Mouse (Mus musculus): ENCODE data around the gene Zfp459. TPM values are rescaled to one million over a fixed set of nuclear protein-coding genes. Genes with fewer than 3 reads are reported as not detected.
"Not testable (repeated sequence)": the region's sequence is repeated elsewhere in the genome, so short reads cannot be mapped to it uniquely, and the experiment has no call there.

Gene Zfp459
- polyA plus RNA-seq, 1 experiment from 2014 or later = 1.1 TPM

DNA sequence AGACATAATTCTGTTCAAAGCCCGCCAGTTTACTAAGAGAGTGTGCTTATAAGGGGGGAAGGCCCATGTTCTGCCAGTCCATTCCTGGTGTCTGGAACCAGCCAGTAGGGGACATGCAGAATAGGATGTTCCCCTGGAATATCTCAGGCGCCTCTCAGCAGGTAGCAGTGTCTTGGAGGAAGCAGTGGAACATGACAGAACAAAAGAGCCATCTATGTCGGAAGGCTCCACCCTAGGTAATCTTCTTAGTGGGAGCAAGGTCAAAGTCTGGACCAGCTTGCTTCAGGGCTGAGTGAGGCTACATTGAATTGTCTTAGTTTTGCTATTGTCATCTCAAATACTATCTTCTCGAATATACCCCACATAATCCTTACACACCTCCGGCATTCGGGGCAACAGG, 5.5 kb downstream of the Zfp459 start:
- no peaks in the 10 kb centered on the region for H3K9me3 ChIP-seq (replicated peaks)
- H3K4me1 ChIP-seq = peaks cover under 1% of the 10 kb centered on the region; the same call in 1 of the 2 replicates
- no peak overlapping the region for H3K4me3 ChIP-seq (replicated peaks)
- ATAC-seq (replicated peaks; ENCODE audit: low FRiP score) = no peak
- no peaks in the 10 kb centered on the region for H3K27me3 ChIP-seq
- no peak overlapping the region for H3K9ac ChIP-seq
- no peak overlapping the region for H3K27ac ChIP-seq
- H3K4me2 ChIP-seq = no peak overlapping the region
- 89% methylated on average over 6 of the region's 6 CpGs for WGBS
- H3K36me3 ChIP-seq = no peaks in the 10 kb centered on the region

- H3K9ac ChIP-seq; H3K4me3 ChIP-seq (replicated peaks); H3K4me2 ChIP-seq; H3K4me1 ChIP-seq; H3K27me3 ChIP-seq; H3K9me3 ChIP-seq (replicated peaks); ATAC-seq (replicated peaks; ENCODE audit: low FRiP score); H3K27ac ChIP-seq; H3K36me3 ChIP-seq: not testable (repeated sequence)
- WGBS = 75% methylated on average over 3 of the region's 3 CpGs
Measured at GRCm38 (mm10) chr13:67413634-67414033, 7.6 kb downstream of the Zfp459 start.

DNA sequence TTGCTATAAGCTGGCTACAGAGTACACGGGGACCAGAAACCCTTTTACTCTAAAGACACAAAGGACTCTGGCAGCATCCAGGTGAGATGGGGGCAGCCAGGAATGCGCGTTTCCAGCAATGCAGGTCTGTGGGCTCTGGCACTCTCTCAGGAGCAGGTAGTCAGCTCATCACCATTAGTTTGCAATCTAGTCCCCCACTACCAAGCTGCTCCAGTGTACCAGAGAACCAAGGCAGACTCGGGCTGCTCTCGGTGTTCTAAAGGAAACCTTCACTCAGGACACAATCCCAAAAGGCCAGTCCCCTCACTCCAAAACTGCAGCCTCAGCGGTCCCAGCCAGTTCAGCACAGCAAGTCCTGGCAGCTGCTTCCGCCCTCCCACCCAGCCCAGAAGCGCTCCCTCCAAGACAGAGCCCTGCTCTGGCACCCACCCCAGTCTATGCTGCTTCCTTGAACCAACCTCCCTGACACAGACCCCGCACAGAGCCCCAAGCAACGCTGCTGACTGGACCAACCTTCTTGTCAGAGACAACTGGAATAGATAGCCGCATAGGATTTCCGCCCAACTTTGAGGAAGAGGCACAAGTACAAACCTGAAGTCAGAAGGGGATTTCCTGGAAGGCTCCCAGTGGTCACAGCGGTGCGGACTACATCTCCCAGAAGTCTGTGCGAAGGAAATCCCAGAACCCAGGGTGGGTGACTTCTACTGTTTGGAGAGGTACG, 21.9 kb downstream of the Zfp459 start, which contains the start of gene Zfp429:
TSS of gene Zfp429 (minus strand) at position 637 of the 721 bp plus-strand sequence.
- H3K9me3 ChIP-seq (replicated peaks); H3K36me3 ChIP-seq; H3K4me1 ChIP-seq; H3K27me3 ChIP-seq: not testable (repeated sequence)
- WGBS = 5% methylated on average over 16 of the region's 16 CpGs
- Histone ChIP-seq H3K9ac (peak within 1 kb of the TSS; percentile 43; the same call in 1 of the 2 replicates), H3K4me3 (replicated peaks) (peak within 1 kb of the TSS; percentile 62), H3K27ac (peak within 1 kb of the TSS; percentile 58; the same call in 1 of the 2 replicates), H3K4me2 (peak within 1 kb of the TSS; percentile 58)
- peak; percentile 97 for ATAC-seq (replicated peaks; ENCODE audit: low FRiP score)

DNA sequence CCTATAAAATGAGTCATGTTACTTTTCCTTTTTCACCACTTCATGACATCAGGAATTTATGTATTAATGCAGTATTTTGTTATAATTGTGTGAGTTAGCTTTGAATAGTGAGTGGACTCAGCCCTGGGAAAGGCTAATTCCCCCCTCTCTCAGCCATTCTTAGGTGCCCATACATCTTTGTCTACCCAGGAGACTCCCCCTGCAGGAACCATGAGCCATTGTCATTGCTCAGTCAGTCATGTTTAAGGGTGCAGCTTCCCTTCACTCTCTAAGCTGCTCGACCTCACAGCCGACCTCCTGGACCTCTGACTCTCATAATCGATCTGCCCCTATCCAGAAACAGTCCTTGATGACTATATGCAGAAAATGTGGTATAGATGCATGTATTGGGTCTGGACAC, 45.0 kb downstream of the Zfp459 start:
- not testable (repeated sequence) for H3K4me2 ChIP-seq; H3K36me3 ChIP-seq; H3K9me3 ChIP-seq (replicated peaks); ATAC-seq (replicated peaks; ENCODE audit: low FRiP score); H3K4me3 ChIP-seq (replicated peaks); H3K27ac ChIP-seq; H3K4me1 ChIP-seq; H3K27me3 ChIP-seq; H3K9ac ChIP-seq
- 86% methylated on average over 3 of the region's 3 CpGs for WGBS

DNA sequence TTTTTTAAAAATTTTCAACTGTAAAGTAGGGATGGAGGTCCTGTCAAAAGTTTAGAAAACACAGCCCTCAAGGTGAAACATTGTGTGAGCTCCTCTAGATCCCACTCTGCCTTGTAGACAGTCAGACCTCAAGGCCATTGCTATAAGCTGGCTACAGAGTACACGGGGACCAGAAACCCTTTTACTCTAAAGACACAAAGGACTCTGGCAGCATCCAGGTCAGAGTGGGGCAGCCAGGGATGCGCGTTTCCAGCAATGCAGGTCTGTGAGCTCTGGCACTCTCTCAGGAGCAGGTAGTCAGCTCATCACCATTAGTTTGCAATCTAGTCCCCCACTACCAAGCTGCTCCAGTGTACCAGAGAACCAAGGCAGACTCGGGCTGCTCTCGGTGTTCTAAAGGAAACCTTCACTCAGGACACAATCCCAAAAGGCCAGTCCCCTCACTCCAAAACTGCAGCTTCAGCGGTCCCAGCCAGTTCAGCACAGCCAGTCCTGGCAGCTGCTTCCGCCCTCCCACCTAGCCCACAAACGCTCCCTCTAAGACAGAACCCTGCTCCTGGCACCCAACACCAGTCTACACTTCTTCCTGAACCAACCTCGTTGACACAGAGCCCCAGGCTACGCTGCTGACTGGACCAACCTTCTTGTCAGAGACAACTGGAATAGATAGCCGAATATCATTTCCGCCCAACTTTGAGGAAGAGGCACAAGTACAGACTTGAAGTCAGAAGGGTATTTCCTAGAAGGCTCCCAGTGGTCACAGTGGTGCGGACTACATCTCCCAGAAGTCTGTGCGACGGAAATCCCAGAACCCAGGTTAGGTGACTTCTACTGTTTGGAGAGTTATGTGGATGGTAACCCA, 45.9 kb downstream of the Zfp459 start, which contains the start of the genes Gm28041 and Zfp456:
TSS of gene Gm28041 (minus strand) at position 684 of the 862 bp plus-strand sequence.
TSS of gene Zfp456 (minus strand) at position 761 of the 862 bp plus-strand sequence.
- H3K27me3 ChIP-seq; H3K9me3 ChIP-seq (replicated peaks); H3K27ac ChIP-seq; H3K36me3 ChIP-seq; H3K4me1 ChIP-seq: not testable (repeated sequence)
- WGBS = 17% methylated on average over 15 of the region's 15 CpGs
- H3K4me3 ChIP-seq (replicated peaks) = peak within 1 kb of the TSS; percentile 56
- peak within 1 kb of the TSS; percentile 61 for H3K4me2 ChIP-seq
- 0 out of 2 replicates have a peak within 1 kb of the TSS, but pooled peaks have one; percentile 38 for H3K9ac ChIP-seq
- ATAC-seq (replicated peaks; ENCODE audit: low FRiP score) = peak; percentile 99

- H3K27me3 ChIP-seq = no peaks in the 10 kb centered on the region
- no peaks in the 10 kb centered on the region for H3K9me3 ChIP-seq (replicated peaks)
- H3K36me3 ChIP-seq = no peaks in the 10 kb centered on the region
- peak; percentile 95 for ATAC-seq (replicated peaks; ENCODE audit: low FRiP score)
- peak within 1 kb of the TSS; percentile 71 for H3K4me2 ChIP-seq
- H3K4me1 ChIP-seq = peaks cover 3% of the 10 kb centered on the region; the same call in 1 of the 2 replicates
- WGBS = under 1% methylated on average over 15 of the region's 15 CpGs
- peak within 1 kb of the TSS; percentile 79 for H3K4me3 ChIP-seq (replicated peaks)
- H3K27ac ChIP-seq = peak within 1 kb of the TSS; percentile 75
- H3K9ac ChIP-seq = peak within 1 kb of the TSS; percentile 74
Measured at GRCm38 (mm10) chr13:67360131-67360744, 61.0 kb downstream of the Zfp459 start, which contains the start of the genes Gm28044 and Zfp953. Gene Gm28044 (minus strand): TSS chr13:67360536. Gene Zfp953 (minus strand): TSS chr13:67360605.

Other genes with a start within 250 kb of the Zfp459 start
- gene Rsl1, start 248.2 kb downstream of the Zfp459 start, polyA plus RNA-seq (2015; fragmentation: Nextera tagmentation; extraction: Ambion mirVana) = 7.3 TPM in 2 replicates
- gene Zfp455, start 226.9 kb downstream of the Zfp459 start, polyA plus RNA-seq (2015; fragmentation: Nextera tagmentation; extraction: Ambion mirVana) = 1.5 and 1.9 TPM in 2 replicates
- 2.1 TPM in 2 replicates for gene Zfp458, start 143.0 kb downstream of the Zfp459 start, polyA plus RNA-seq (2015; fragmentation: Nextera tagmentation; extraction: Ambion mirVana)
- 0.39 and 1.00 TPM in 2 replicates for gene Zfp457, start 114.9 kb downstream of the Zfp459 start, polyA plus RNA-seq (2015; fragmentation: Nextera tagmentation; extraction: Ambion mirVana)
- gene Zfp595, start 88.8 kb downstream of the Zfp459 start, polyA plus RNA-seq (2015; fragmentation: Nextera tagmentation; extraction: Ambion mirVana) = 2.2 and 2.5 TPM in 2 replicates
- 0.47 TPM in 1 of 2 replicates, not detected in the other for gene Gm28044, start 60.9 kb downstream of the Zfp459 start, polyA plus RNA-seq (2015; fragmentation: Nextera tagmentation; extraction: Ambion mirVana)
- 1.5 TPM in 2 replicates for gene Zfp953, start 60.8 kb downstream of the Zfp459 start, polyA plus RNA-seq (2015; fragmentation: Nextera tagmentation; extraction: Ambion mirVana)
- gene Gm28041, start 45.7 kb downstream of the Zfp459 start, polyA plus RNA-seq (2015; fragmentation: Nextera tagmentation; extraction: Ambion mirVana) = 0.21 and 0.50 TPM in 2 replicates
- gene Zfp456, start 45.6 kb downstream of the Zfp459 start, polyA plus RNA-seq (2015; fragmentation: Nextera tagmentation; extraction: Ambion mirVana) = 1.5 TPM in 2 replicates
- gene Zfp429, start 21.6 kb downstream of the Zfp459 start, polyA plus RNA-seq (2015; fragmentation: Nextera tagmentation; extraction: Ambion mirVana) = 5.6 and 6.7 TPM in 2 replicates
- gene Zfp874a, start 30.2 kb upstream of the Zfp459 start, polyA plus RNA-seq (2015; fragmentation: Nextera tagmentation; extraction: Ambion mirVana) = 8.9 and 9.9 TPM in 2 replicates
- 2.4 and 2.8 TPM in 2 replicates for gene Zfp874b, start 62.8 kb upstream of the Zfp459 start, polyA plus RNA-seq (2015; fragmentation: Nextera tagmentation; extraction: Ambion mirVana)
- 15.7 and 16.1 TPM in 2 replicates for gene Zfp58, start 79.1 kb upstream of the Zfp459 start, polyA plus RNA-seq (2015; fragmentation: Nextera tagmentation; extraction: Ambion mirVana)
- gene Gm26965, start 104.7 kb upstream of the Zfp459 start, polyA plus RNA-seq (2015; fragmentation: Nextera tagmentation; extraction: Ambion mirVana) = not detected in 2 replicates
- 25.6 and 26.1 TPM in 2 replicates for gene Zfp87, start 104.8 kb upstream of the Zfp459 start, polyA plus RNA-seq (2015; fragmentation: Nextera tagmentation; extraction: Ambion mirVana)
- gene Zfp748, start 132.4 kb upstream of the Zfp459 start, polyA plus RNA-seq (2015; fragmentation: Nextera tagmentation; extraction: Ambion mirVana) = 13.8 and 14.0 TPM in 2 replicates
- gene Zfp729b, start 188.3 kb upstream of the Zfp459 start, polyA plus RNA-seq (2015; fragmentation: Nextera tagmentation; extraction: Ambion mirVana) = 4.3 and 4.4 TPM in 2 replicates
- 0.22 TPM in 1 of 2 replicates, not detected in the other for gene Gm49345, start 216.4 kb upstream of the Zfp459 start, polyA plus RNA-seq (2015; fragmentation: Nextera tagmentation; extraction: Ambion mirVana)
- 2.8 and 3.8 TPM in 2 replicates for gene Zfp729a, start 216.4 kb upstream of the Zfp459 start, polyA plus RNA-seq (2015; fragmentation: Nextera tagmentation; extraction: Ambion mirVana)

Data from kidney, embryonic 15.5 days (tissue).